ENCODE assay signal across 31 mouse cellular contexts in the genomic region with DNA sequence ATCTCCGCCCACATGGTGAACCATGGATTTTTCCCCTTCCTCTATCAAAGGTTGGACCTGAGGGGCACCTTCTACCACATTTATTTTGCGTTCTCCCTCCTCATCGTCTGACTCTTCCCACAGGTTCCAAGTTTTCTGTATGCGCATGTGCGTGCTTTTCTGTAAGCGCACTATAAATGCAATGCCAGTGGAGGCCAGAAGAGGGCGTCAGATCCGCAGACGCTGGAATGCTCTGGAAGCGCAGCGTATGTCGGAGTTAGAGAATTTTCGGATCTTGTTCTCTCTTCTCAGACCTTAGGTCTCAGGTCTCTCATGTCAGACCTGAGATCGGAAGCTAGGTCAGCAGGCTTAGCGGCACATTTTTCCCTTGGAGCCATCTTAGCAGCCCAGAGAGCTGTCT. TPM values are rescaled to one million over a fixed set of nuclear protein-coding genes. Genes with fewer than 3 reads are reported as not detected.
DNase-seq lines count a peak whose midpoint lies in the region; TF ChIP-seq lines count a peak whose summit lies in the region.
"Had no signal": no experiment of that assay in that cellular context is flagged by ENCODE, and none has a peak within 500 bp of the region (broad histone marks: within the 10 kb centered on the region; RNA-seq: fewer than 3 reads in every experiment).

No protein-coding gene starts in this region.

- no peaks in the 10 kb centered on the region for H3K36me3 ChIP-seq in testis, adult 2 months (ENCODE audit: control insufficient read depth, insufficient read depth, low read length)
- no peaks in the 10 kb centered on the region for H3K36me3 ChIP-seq in ES-E14 (ENCODE audit: control insufficient read depth, insufficient read depth, low read length, poor library complexity, severe bottlenecking)
- H3K36me3 ChIP-seq: embryonic facial prominence, embryonic 10.5 days; forebrain, embryonic 15.5 days; heart, embryonic 13.5 days; liver, embryonic 15.5 days; midbrain, embryonic 10.5 days had no signal

- H3K9me3 ChIP-seq in ES-E14 (ENCODE audit: control insufficient read depth, insufficient read depth, low read depth, low read length), result no peaks in the 10 kb centered on the region
- H3K9me3 ChIP-seq: forebrain, embryonic 15.5 days; heart, embryonic 13.5 days; liver, embryonic 15.5 days; midbrain, embryonic 10.5 days had no signal

- TF ChIP-seq POLR2A in testis, adult 2 months (IDR thresholded peaks at IDR 0.05; ENCODE audit: control insufficient read depth, low read depth, low read length), result no peak
- no peak for TF ChIP-seq POLR2A in brain, embryonic 14.5 days (IDR thresholded peaks at IDR 0.05; ENCODE audit: borderline replicate concordance, extremely low read depth, insufficient read depth, insufficient read length, poor library complexity, severe bottlenecking)

- no peaks in the 10 kb centered on the region for H3K27me3 ChIP-seq in testis, adult 2 months (ENCODE audit: control insufficient read depth, insufficient read depth, low read length)
- H3K27me3 ChIP-seq: forebrain, embryonic 15.5 days; heart, embryonic 13.5 days had no signal

- no peak overlapping the region for H3K4me3 ChIP-seq in layer of hippocampus, adult 2 months
- peak overlapping the region; percentile 47 for H3K4me3 ChIP-seq in testis, adult 2 months (ENCODE audit: control insufficient read depth, low read depth, low read length)
- H3K4me3 ChIP-seq in ES-E14 (ENCODE audit: insufficient read depth in 1 of 2, low read depth in 1 of 2, low read length in 2 of 2, poor library complexity in 1 of 2, severe bottlenecking in 1 of 2), result no peak overlapping the region
- H3K4me3 ChIP-seq: embryonic facial prominence, embryonic 10.5 days; forebrain, embryonic 15.5 days; heart, embryonic 13.5 days; liver, embryonic 15.5 days; midbrain, embryonic 10.5 days had no signal

- no peak overlapping the region for H3K27ac ChIP-seq in layer of hippocampus, adult 2 months
- H3K27ac ChIP-seq in testis, adult 2 months (ENCODE audit: control insufficient read depth, insufficient read depth, low read depth, low read length), result no peak overlapping the region
- H3K27ac ChIP-seq in ES-E14 (ENCODE audit: insufficient read depth, low read depth, low read length, poor library complexity, severe bottlenecking), result no peak overlapping the region
- H3K27ac ChIP-seq: embryonic facial prominence, embryonic 10.5 days; forebrain, embryonic 15.5 days; heart, embryonic 13.5 days; liver, embryonic 15.5 days; midbrain, embryonic 10.5 days had no signal

- H3K9ac ChIP-seq in ES-E14 (ENCODE audit: insufficient read depth, low read depth, low read length, poor library complexity, severe bottlenecking), result no peak overlapping the region
- H3K9ac ChIP-seq: forebrain, embryonic 15.5 days; heart, embryonic 13.5 days; liver, embryonic 15.5 days had no signal

- TF ChIP-seq CTCF in layer of hippocampus, adult 2 months (conservative IDR thresholded peaks at IDR 0.05), result peak; percentile 38
- TF ChIP-seq CTCF in testis, adult 2 months (IDR thresholded peaks at IDR 0.05; ENCODE audit: control insufficient read depth, insufficient read depth, insufficient replicate concordance, low read depth, low read length), result peak; percentile 88; the same call in 1 of the 2 replicates
- TF ChIP-seq CTCF in brain, embryonic 14.5 days (IDR thresholded peaks at IDR 0.05; ENCODE audit: borderline replicate concordance, extremely low read depth, insufficient read depth, insufficient read length), result 0 out of 2 replicates have a peak, but pooled peaks have one; percentile 12

- in situ Hi-C loops in ES-E14 (cut with MboI; ENCODE audit: low sequenced_read_pairs in 2 of 2, unreplicated experiment in 2 of 2), result no loop called here

- DNase-seq in layer of hippocampus, adult 2 months (ENCODE audit: low spot score in 2 of 2), result no peak
- no peak for DNase-seq in layer of hippocampus, adult 18-20 months (ENCODE audit: low spot score in 2 of 2)
- DNase-seq in testis, postnatal 10 days (ENCODE audit: low spot score), result no peak
- peak; percentile 59 for DNase-seq in ES-E14 (ENCODE audit: low read depth, low spot score)
- DNase-seq in brain, embryonic 14.5 days (ENCODE audit: low read depth), result no peak
- no peak for DNase-seq in retina, embryonic 14.5 days (ENCODE audit: low spot score)
- DNase-seq in adrenal gland, adult (ENCODE audit: inconsistent age in 2 of 2, low spot score in 1 of 2), result no peak
- DNase-seq: adrenal gland, postnatal 25 days; cerebellum, adult 9-10 months; gastrocnemius, postnatal 14 days; heart, adult 18-20 months; heart, postnatal 14 days; kidney, adult 8-10 months; kidney, postnatal 14 days; layer of hippocampus, postnatal 36 days; right cerebral cortex, postnatal 25 days had no signal

- no peaks in the 10 kb centered on the region; the same call in none of the 2 replicates for H3K4me1 ChIP-seq in testis, adult 2 months (ENCODE audit: control insufficient read depth, insufficient read depth, low read length)
- H3K4me1 ChIP-seq in ES-E14 (ENCODE audit: control insufficient read depth in 2 of 2, insufficient read depth in 2 of 2, low read length in 2 of 2, poor library complexity in 1 of 2), result peaks cover 2 to 7% of the 10 kb centered on the region in 2 experiments; a peak in 1 of 4 replicates
- H3K4me1 ChIP-seq: forebrain, embryonic 15.5 days had no signal

TF ChIP-seq in ES-E14, 5 proteins besides CTCF, POLR2A, EP300 and RAD21:
- TF ChIP-seq MAFK (IDR thresholded peaks at IDR 0.05; ENCODE audit: insufficient read depth, low read depth, low read length) (no peak), ZC3H11A (IDR thresholded peaks at IDR 0.05; ENCODE audit: borderline replicate concordance, low read depth, low read length) (no peak), CHD2 (IDR thresholded peaks at IDR 0.05; ENCODE audit: low read depth, low read length) (no peak), HCFC1 (IDR thresholded peaks at IDR 0.05; ENCODE audit: borderline replicate concordance, insufficient read depth, low read length) (no peak), ZNF384 (IDR thresholded peaks at IDR 0.05; ENCODE audit: low read depth, low read length) (no peak)

RNA-seq across cellular contexts. Expression of a gene that starts 6.7 kb away (rescaled TPM):
- not detected for total RNA-seq in layer of hippocampus, adult 2 months (2021)
- not detected for total RNA-seq in layer of hippocampus, adult 18-20 months (2021)
- 0.72 and 0.78 TPM in 2 replicates for polyA plus RNA-seq in testis, adult 2 months (2012; rRNA removed)
- 1.1 and 1.6 TPM in 2 replicates for total RNA-seq in ES-E14 (2012; rRNA removed)
- polyA plus RNA-seq in brain, embryonic 14.5 days (2012; rRNA removed), result not detected in 2 replicates
- total RNA-seq: adrenal gland, postnatal 25 days; gastrocnemius, postnatal 14 days; layer of hippocampus, postnatal 36 days; left cerebral cortex, postnatal 10 days had no signal
- polyA plus RNA-seq: cortical plate, adult 2 months; forebrain, embryonic 15.5 days had no signal

RNA-seq across cellular contexts. Expression of a gene that starts 15.3 kb away (rescaled TPM):
- not detected for total RNA-seq in layer of hippocampus, adult 2 months (2021)
- not detected for total RNA-seq in layer of hippocampus, adult 18-20 months (2021)
- 307 and 344 TPM in 2 replicates for polyA plus RNA-seq in testis, adult 2 months (2012; rRNA removed)
- 0.31 and 0.58 TPM in 2 replicates for total RNA-seq in ES-E14 (2012; rRNA removed)
- polyA plus RNA-seq in brain, embryonic 14.5 days (2012; rRNA removed), result 0.04 and 0.12 TPM in 2 replicates
- total RNA-seq: gastrocnemius, postnatal 14 days; heart, adult 18-20 months; layer of hippocampus, adult 8-10 months; layer of hippocampus, postnatal 36 days; neutrophil, adult 5-6 weeks had no signal
- polyA plus RNA-seq: C2C12; cortical plate, adult 2 months; forebrain, embryonic 15.5 days; hindbrain, embryonic 11.5 days; limb, embryonic 11.5 days; lung, postnatal 0 days; spleen, adult 2 months had no signal

RNA-seq across cellular contexts. Expression of a gene that starts 19.8 kb away (rescaled TPM):
- total RNA-seq in layer of hippocampus, adult 2 months (2021), result 10 to 100 TPM; 10.4 to 10.9 TPM
- 10 to 100 TPM; 11.4 to 13.8 TPM for total RNA-seq in layer of hippocampus, adult 18-20 months (2021)
- 3.3 and 3.8 TPM in 2 replicates for polyA plus RNA-seq in testis, adult 2 months (2012; rRNA removed)
- 4.8 and 5.0 TPM in 2 replicates for total RNA-seq in ES-E14 (2012; rRNA removed)
- 12.4 and 15.1 TPM in 2 replicates for polyA plus RNA-seq in brain, embryonic 14.5 days (2012; rRNA removed)

RNA-seq across cellular contexts. Expression of a gene that starts 35.7 kb away (rescaled TPM):
- total RNA-seq in layer of hippocampus, adult 2 months (2021), result 10 to 100 TPM; 74.5 to 74.6 TPM
- 10 to 100 TPM; 81.5 to 82.2 TPM for total RNA-seq in layer of hippocampus, adult 18-20 months (2021)
- polyA plus RNA-seq in testis, adult 2 months (2012; rRNA removed), result 11.8 and 13.6 TPM in 2 replicates
- 14.0 and 19.5 TPM in 2 replicates for total RNA-seq in ES-E14 (2012; rRNA removed)
- 45.9 and 46.8 TPM in 2 replicates for polyA plus RNA-seq in brain, embryonic 14.5 days (2012; rRNA removed)

RNA-seq across cellular contexts. Expression of a gene that starts 35.9 kb away (rescaled TPM):
- total RNA-seq in layer of hippocampus, adult 2 months (2021), result 100 to 1,000 TPM; 467 to 494 TPM
- total RNA-seq in layer of hippocampus, adult 18-20 months (2021), result 100 to 1,000 TPM; 468 to 483 TPM
- 145 and 166 TPM in 2 replicates for polyA plus RNA-seq in testis, adult 2 months (2012; rRNA removed)
- 275 and 342 TPM in 2 replicates for total RNA-seq in ES-E14 (2012; rRNA removed)
- 399 and 402 TPM in 2 replicates for polyA plus RNA-seq in brain, embryonic 14.5 days (2012; rRNA removed)

Comparison
In these comparisons a context has a peak if more than half of its experiments do, and no peak if none do; other contexts are left out.
1. CTCF ChIP-seq: peak in every context shown above with its lines; median percentile 88 in testis, adult 2 months; 38 in layer of hippocampus, adult 2 months; 12 in brain, embryonic 14.5 days.